8 mouse cellular contexts compared by ENCODE assay signal in the genomic region with DNA sequence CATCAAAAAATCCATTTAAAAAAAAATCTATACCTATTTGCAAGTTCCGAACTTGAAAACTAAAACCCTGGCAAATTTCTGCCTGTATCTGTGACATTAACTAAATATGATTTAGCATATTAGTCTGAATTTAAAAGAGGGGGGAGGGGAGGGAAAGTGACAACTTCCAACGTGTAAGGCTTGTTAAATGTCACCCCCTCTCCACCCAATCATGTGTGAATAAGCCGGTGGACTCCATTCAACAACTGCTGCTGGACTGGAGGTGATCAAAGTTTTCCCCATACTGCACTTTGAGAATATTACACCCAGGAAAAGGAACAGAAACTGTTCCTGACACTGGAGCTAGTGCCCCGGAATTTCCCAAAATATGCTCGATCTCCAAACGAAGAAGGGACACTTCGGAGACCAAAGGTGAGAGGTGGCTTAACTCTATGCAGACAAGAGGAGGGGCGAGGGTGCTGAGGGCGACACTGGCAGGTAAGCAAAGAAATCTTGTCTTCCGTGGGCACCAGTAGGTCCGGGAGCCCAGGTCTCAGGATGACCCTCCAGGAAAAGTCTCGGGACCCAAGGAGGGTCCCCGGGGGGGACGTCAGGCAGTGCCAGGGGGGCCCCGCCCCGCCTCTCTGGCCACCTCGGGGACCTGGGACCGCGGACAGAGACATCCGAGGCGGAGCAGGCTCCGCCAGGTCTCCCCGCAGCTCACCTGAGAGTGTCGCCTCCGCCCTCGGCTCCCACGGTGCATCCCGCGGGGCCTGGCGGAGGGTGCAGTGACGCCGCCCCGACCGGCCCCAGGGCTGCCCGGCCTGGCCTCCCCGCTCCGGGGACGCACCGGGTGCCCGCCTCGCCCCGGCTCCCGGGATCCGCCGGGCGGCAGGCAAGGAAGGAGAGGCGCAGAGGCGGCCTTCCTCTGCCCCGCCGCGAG. TPM values are rescaled to one million over a fixed set of nuclear protein-coding genes. Genes with fewer than 3 reads are reported as not detected.
A peak's percentile ranks its signal among the peaks of the same experiment; 100 is the strongest.
DNase-seq lines count a peak whose midpoint lies in the region; ATAC-seq and TF ChIP-seq lines count a peak whose summit lies in the region.

No protein-coding gene starts in this region.

- H3K4me1 ChIP-seq in lung, adult 2 months (ENCODE audit: control insufficient read depth, insufficient read depth, low read length): no peaks in the 10 kb centered on the region
- peaks cover 22% of the 10 kb centered on the region for H3K4me1 ChIP-seq in embryonic facial prominence, embryonic 10.5 days
- H3K4me1 ChIP-seq in intestine, embryonic 15.5 days (replicated peaks): no peaks in the 10 kb centered on the region; the same call in 1 of the 2 replicates

- WGBS in lung, adult 2 months: 2% methylated on average over 40 of the region's 51 CpGs
- WGBS in embryonic facial prominence, embryonic 10.5 days: 2% methylated on average over 51 of the region's 51 CpGs
- 1% methylated on average over 44 of the region's 51 CpGs for WGBS in intestine, embryonic 15.5 days

- H3K27ac ChIP-seq in embryonic facial prominence, embryonic 10.5 days (replicated peaks): peak overlapping the region; percentile 98
- H3K27ac ChIP-seq in intestine, embryonic 15.5 days: peak overlapping the region; percentile 93

- TF ChIP-seq CTCF in lung, adult 2 months (IDR thresholded peaks at IDR 0.05; ENCODE audit: insufficient read depth, low read length): no peak

- H3K27me3 ChIP-seq in embryonic facial prominence, embryonic 10.5 days (replicated peaks; ENCODE audit: low read depth, poor library complexity, severe bottlenecking): no peaks in the 10 kb centered on the region
- H3K27me3 ChIP-seq in intestine, embryonic 15.5 days (replicated peaks): no peaks in the 10 kb centered on the region

- H3K9ac ChIP-seq in intestine, embryonic 15.5 days: peak overlapping the region; percentile 92

- TF ChIP-seq POLR2A in lung, adult 2 months (IDR thresholded peaks at IDR 0.05; ENCODE audit: borderline replicate concordance, extremely low read depth, low read depth, low read length): no peak

- ATAC-seq in intestine, embryonic 15.5 days: peak; percentile 73
- 0 out of 2 replicates have a peak, but pooled peaks have one; percentile 6 for ATAC-seq in megakaryocyte-erythroid progenitor cell, adult 5-6 weeks (replicated peaks; ENCODE audit: low FRiP score, low TSS enrichment, poor library complexity, severe bottlenecking)

- H3K4me3 ChIP-seq in lung, adult 2 months (replicated peaks; ENCODE audit: extremely low read depth, low read depth, low read length): peak overlapping the region; percentile 75
- H3K4me3 ChIP-seq in embryonic facial prominence, embryonic 10.5 days: peak overlapping the region; percentile 99
- H3K4me3 ChIP-seq in intestine, embryonic 15.5 days (replicated peaks): peak overlapping the region; percentile 98

- H3K36me3 ChIP-seq in embryonic facial prominence, embryonic 10.5 days (replicated peaks): no peaks in the 10 kb centered on the region
- no peaks in the 10 kb centered on the region for H3K36me3 ChIP-seq in intestine, embryonic 15.5 days

- peak overlapping the region; percentile 63 for H3K4me2 ChIP-seq in intestine, embryonic 15.5 days (replicated peaks)

- H3K9me3 ChIP-seq in embryonic facial prominence, embryonic 10.5 days: no peaks in the 10 kb centered on the region
- no peaks in the 10 kb centered on the region for H3K9me3 ChIP-seq in intestine, embryonic 15.5 days

- DNase-seq in cerebellum, adult 11-12 months: peak; percentile 81
- no peak for DNase-seq in cerebellum, adult 9-11 months
- no peak for DNase-seq in lung, adult 2 months
- no peak for DNase-seq in lung, postnatal 14 days
- DNase-seq in embryonic facial prominence, embryonic 10.5 days (ENCODE audit: low spot score): no peak
- no peak for DNase-seq in Muller cell, postnatal 12 days (ENCODE audit: inconsistent ontology term)

RNA-seq across cellular contexts. Expression of a gene that starts 0.6 kb away (rescaled TPM):
- 4.3 and 6.2 TPM in 2 replicates for polyA plus RNA-seq in lung, adult 2 months (2012; rRNA removed)
- polyA plus RNA-seq in embryonic facial prominence, embryonic 10.5 days (2016; fragmentation: Nextera tagmentation; extraction: Ambion mirVana): 7.7 and 8.2 TPM in 2 replicates
- 11.2 and 12.7 TPM in 2 replicates for polyA plus RNA-seq in intestine, embryonic 15.5 days (2015; fragmentation: Nextera tagmentation; extraction: Ambion mirVana)
- 41.6 and 41.9 TPM in 2 replicates for total RNA-seq in megakaryocyte-erythroid progenitor cell, adult 5-6 weeks (2014; fragmentation: Nextera tagmentation)
- 51.8 and 60.2 TPM in 2 replicates for total RNA-seq in megakaryocyte-erythroid progenitor cell, adult 5-6 weeks (2017)
